Mouse (Mus musculus): ENCODE data around the gene 6430550D23Rik. TPM values are rescaled to one million over a fixed set of nuclear protein-coding genes. Genes with fewer than 3 reads are reported as not detected.

6430550D23Rik gene
- total RNA-seq (2023) = not detected in 2 replicates

DNA sequence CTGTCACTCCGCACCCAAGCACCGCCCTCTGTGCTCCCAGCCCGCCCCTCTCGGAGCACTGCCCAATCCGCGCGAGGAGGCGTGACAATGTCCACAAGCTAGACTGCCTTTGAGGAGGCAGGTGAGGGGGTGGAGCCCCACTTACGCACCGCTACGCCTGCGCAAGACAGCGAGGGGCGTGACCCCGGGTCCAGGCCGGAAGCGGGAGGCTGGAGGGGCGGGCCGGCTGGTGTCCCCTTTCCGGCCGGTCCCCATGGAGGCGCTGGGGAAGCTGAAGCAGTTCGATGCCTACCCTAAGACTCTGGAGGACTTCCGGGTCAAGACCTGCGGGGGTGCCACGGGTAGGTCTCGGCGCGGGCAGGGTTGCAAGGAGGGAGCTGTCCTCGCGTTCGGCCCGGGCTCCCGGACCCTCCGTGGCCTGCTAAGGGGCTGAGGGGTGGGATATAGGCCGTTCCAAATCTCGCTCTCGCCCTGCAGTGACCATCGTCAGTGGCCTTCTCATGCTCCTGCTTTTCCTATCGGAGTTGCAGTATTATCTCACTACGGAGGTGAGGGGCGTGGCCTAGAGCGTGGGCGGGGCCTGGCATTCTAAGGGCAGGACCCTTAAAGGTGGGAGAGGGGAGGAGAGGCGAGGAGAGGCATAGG is at the start of gene 6430550D23Rik, which contains the start of gene Ergic3:
6430550D23Rik (minus strand) TSS at position 90 of the 645 bp plus-strand sequence.
Ergic3 (plus strand) TSS at position 158 of the 645 bp plus-strand sequence.

DNA sequence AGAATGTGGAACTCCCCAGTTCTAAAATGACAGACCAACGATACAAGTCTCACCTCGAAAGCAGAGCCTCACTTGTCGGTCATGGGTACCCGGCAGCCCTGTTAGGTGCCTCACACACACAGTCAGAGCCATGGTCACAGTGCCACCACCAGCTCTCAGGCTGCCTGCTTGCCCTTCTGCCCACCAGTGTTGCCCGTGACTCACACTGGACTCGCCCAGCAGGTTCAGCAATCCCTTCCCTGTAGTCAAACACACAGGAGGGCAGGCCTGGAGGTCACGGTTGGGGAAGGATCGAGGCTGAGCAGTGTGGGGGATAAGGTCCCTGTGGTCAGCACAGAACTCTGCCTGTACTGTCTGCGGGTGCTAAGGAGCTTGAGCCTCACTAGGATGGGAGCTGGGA is 45.0 kb upstream of the 6430550D23Rik start, which contains the start of gene Fer1l4:
Fer1l4 (minus strand) TSS at position 132 of the 400 bp plus-strand sequence.

DNA sequence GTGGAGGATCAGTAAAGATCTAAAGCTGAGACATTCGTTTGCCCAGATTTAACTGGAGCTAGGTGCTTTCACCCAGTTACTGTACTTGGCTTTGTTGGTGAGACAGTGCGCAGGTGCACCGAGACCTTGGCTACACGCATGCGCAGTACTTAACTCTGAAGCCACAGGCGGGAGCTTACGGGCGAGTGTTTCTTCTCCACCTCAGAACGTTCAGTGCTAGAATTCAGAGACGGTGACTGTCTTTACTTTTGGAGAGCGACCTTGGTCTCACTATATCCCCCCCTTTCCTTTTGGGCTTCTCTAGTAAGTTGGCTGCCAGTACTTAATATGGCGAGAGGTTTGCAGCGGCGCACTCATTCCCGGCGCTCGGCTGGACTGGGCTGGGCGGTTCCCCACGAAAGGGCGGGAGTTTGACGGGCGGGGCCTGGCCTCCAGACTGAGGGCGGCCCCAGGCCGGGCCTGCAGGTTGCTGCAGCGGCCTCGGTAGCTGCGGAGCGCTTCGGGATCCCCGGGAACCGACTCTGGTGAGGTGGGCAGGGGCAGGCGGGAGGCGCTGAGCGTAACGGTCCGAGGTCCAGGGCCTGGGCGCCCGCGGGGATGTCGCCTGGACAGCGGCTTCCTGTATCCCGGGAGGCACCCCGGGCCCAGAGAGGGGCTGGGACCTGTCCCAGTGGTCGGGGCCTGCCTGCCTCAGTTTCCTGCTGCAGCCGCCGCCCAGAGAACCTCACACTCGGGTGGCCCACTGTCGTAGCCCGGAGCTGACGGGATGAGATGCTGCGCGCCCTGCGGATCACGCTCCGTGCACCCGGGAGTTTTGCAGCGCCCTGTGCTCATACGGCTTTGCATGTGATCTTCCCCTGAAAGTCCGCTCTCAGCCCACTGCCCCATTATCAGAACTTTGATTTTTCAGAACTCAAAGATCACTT is 51.4 kb downstream of the 6430550D23Rik start, which contains the start of gene Cep250:
Cep250 (plus strand) TSS at position 325 of the 926 bp plus-strand sequence.

DNA sequence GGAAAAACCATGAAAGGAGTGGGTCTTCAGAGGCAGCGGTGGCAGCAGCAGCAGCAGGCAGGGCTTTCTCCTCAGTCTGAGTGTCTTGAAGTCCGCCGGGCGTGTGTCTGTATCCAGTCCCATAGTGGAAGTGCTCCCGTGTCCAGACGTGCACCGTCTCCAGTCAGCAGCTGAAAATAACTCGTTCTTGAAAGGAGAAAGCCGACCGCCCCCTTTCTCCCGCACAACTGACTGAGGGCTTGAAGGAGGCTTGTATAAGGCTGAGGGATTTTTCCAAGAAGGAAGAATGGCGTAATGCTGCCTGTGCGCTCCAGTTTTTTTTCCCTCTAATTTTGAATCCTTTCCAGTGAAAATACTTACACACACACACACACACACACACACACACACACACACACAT is 62.7 kb downstream of the 6430550D23Rik start, which contains the start of gene Gdf5:
Gdf5 (minus strand) TSS at position 244 of the 400 bp plus-strand sequence.

DNA sequence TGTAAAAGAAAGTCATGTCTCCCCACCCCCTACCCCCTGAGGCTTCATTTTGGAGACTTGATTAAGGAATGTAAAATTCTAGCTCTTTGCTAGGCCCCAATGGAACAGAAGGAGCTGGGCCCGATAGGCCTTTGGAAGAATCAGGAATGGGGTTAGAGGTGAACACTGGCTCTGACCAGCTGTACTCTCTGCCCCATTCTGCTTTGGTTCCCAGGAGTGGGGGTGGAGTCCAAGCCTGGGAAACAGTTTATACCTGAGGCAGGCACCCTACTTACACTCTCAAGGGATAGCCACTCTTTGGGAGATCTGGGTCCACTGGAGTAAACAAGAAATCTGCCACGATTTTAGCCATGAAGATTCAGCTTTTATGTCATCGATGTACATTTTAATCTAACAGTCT is 67.1 kb downstream of the 6430550D23Rik start, which contains the start of gene Gm15557:
Gm15557 (plus strand) TSS at position 48 of the 400 bp plus-strand sequence.

DNA sequence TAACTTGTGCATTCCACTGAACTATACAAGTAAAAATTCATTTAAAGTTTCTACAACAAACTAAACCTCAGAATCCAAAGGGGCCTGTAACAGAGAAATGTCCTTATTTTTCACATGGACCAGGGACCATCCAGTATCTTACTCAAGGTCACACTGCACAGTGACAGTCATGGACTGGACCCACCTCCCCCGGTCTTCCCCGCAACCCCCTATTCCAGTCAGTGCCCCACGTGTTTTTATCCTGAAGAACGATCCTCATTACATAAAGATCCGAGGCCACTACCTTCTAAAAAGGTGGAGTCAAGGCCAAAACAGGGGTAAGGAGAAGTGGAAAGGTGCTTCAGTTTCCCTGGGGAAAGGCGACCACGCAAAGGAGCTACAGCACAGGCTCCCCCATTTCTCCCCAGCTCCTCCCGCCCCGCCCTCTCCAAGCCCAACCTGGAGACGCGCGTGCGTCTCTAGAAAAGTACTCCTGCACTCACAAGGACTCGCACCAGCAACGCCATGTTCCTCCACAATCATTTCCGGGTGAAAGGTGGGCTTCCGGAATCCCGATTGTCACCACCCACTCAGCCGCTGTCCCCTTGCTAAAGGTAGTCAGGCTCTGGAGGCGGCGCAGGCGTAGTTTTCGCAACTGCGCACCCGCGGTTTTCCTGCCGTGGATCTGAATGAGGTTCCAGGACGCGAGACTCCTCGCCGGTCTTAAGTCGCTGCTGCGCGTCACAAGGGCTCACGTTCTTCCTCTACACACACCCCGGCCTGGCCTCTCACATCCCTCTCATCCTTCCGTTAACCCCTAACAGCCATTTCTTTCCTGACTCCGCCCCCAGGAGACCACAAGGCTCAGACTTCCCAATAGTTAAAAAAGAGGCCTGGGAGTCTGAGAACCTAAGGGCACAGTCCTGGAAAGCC is 78.0 kb downstream of the 6430550D23Rik start, which contains the start of gene Uqcc1:
Uqcc1 (minus strand) TSS at position 780 of the 912 bp plus-strand sequence.

Other genes with a start within 250 kb of the 6430550D23Rik start
- gene Mmp24, start 232.6 kb downstream of the 6430550D23Rik start, total RNA-seq (2023) = not detected in 2 replicates
- 8.4 and 9.0 TPM in 2 replicates for gene BC029722, start 188.6 kb downstream of the 6430550D23Rik start, total RNA-seq (2023)
- 71.4 and 79.8 TPM in 2 replicates for gene Eif6, start 181.1 kb downstream of the 6430550D23Rik start, total RNA-seq (2023)
- gene Fam83c, start 173.1 kb downstream of the 6430550D23Rik start, total RNA-seq (2023) = not detected in 2 replicates
- gene Uqcc1, start 77.7 kb downstream of the 6430550D23Rik start, total RNA-seq (2023) = 9.8 and 13.0 TPM in 2 replicates
- gene Gm15557, start 67.2 kb downstream of the 6430550D23Rik start, total RNA-seq (2023) = not detected in 2 replicates
- not detected in 2 replicates for gene Gdf5, start 62.6 kb downstream of the 6430550D23Rik start, total RNA-seq (2023)
- 57.4 and 85.4 TPM in 2 replicates for gene Cep250, start 51.5 kb downstream of the 6430550D23Rik start, total RNA-seq (2023)
- 57.4 and 60.2 TPM in 2 replicates for gene Ergic3, start 68 bp upstream of the 6430550D23Rik start, total RNA-seq (2023)
- not detected in 2 replicates for gene Fer1l4, start 45.0 kb upstream of the 6430550D23Rik start, total RNA-seq (2023)
- gene Spag4, start 57.2 kb upstream of the 6430550D23Rik start, total RNA-seq (2023) = 0.43 and 0.85 TPM in 2 replicates
- gene Cpne1, start 104.0 kb upstream of the 6430550D23Rik start, total RNA-seq (2023) = 65.0 and 74.0 TPM in 2 replicates
- gene Rbm12, start 104.0 kb upstream of the 6430550D23Rik start, total RNA-seq (2023) = 17.7 and 19.8 TPM in 2 replicates
- 9.9 and 20.0 TPM in 2 replicates for gene Gm28036, start 119.1 kb upstream of the 6430550D23Rik start, total RNA-seq (2023)
- 41.2 and 53.9 TPM in 2 replicates for gene Romo1, start 136.1 kb upstream of the 6430550D23Rik start, total RNA-seq (2023)
- gene Nfs1, start 136.2 kb upstream of the 6430550D23Rik start, total RNA-seq (2023) = 14.0 and 18.5 TPM in 2 replicates
- gene Rbm39, start 172.3 kb upstream of the 6430550D23Rik start, total RNA-seq (2023) = 1,780 and 2,284 TPM in 2 replicates
- 30.1 and 44.3 TPM in 2 replicates for gene Phf20, start 188.5 kb upstream of the 6430550D23Rik start, total RNA-seq (2023)

Measured in neutrophil, adult 65 days (primary cell).